Mouse (Mus musculus) hindbrain, embryonic 14.5 days (tissue): ENCODE measurements at regions not wholly inside any gene's neighbourhood (a gene's known extent, or its start where the extent isn't known, plus 50 kb on each side); places are given as distances from the start of the nearest gene placed in this dataset.

Experiments
- ATAC-seq: fragments of 200-750 bp; cut with Nextera tagmentation; 2 replicates; pipeline ENCODE4 v1.8.0; 2017; ENCODE audit warnings: moderate number of reproducible peaks, mild to moderate bottlenecking, moderate TSS enrichment, moderate library complexity; ENCODE audit not compliant: low FRiP score
- DNase-seq: peaks from one replicate; pipeline ENCODE4 v3.0.0-alpha.2; 2015; ENCODE audit warnings: low spot score
- H3K27ac ChIP-seq: fragments of 300-500 bp; sonication (generic); 2 replicates; pipeline ENCODE4 v1.5.1; 2014; ENCODE audit warnings: mild to moderate bottlenecking, moderate library complexity
- H3K27me3 ChIP-seq: fragments of 300-500 bp; sonication (generic); 2 replicates; pipeline ENCODE4 v1.6.1; 2014; ENCODE audit warnings: mild to moderate bottlenecking, low read length, mixed read lengths; ENCODE audit not compliant: control insufficient read depth, insufficient read depth
- H3K36me3 ChIP-seq: fragments of 300-500 bp; sonication (generic); replicated peaks from 2 replicates; pipeline ENCODE4 v1.6.1; 2014; ENCODE audit not compliant: control insufficient read depth, insufficient read depth
- H3K4me1 ChIP-seq: fragments of 300-500 bp; sonication (generic); replicated peaks from 2 replicates; pipeline ENCODE4 v1.6.1; 2014; ENCODE audit warnings: antibody characterized with exemption, low read length, mixed read lengths; ENCODE audit not compliant: control insufficient read depth, insufficient read depth
- H3K4me2 ChIP-seq: fragments of 300-500 bp; sonication (generic); replicated peaks from 2 replicates; pipeline ENCODE4 v1.6.1; 2014; ENCODE audit warnings: mild to moderate bottlenecking, moderate library complexity
- H3K4me3 ChIP-seq: fragments of 300-500 bp; sonication (generic); replicated peaks from 2 replicates; pipeline ENCODE4 v1.5.1; 2014; ENCODE audit warnings: mild to moderate bottlenecking, low read length
- H3K9ac ChIP-seq: fragments of 300-500 bp; sonication (generic); 2 replicates; pipeline ENCODE4 v1.6.1; 2014
- H3K9me3 ChIP-seq: fragments of 300-500 bp; sonication (generic); 2 replicates; pipeline ENCODE4 v1.6.1; 2016; ENCODE audit warnings: low read length; ENCODE audit not compliant: control insufficient read depth
- WGBS: fragments of 180-500 bp; shearing (Covaris S2); extraction: QIAGEN DNeasy Blood & Tissue Kit; methylation state at CpG from one replicate; pipeline ENCODE4 v1.1.7; 2014; 5-methylcytosine and 5-hydroxymethylcytosine counted together

DNA sequence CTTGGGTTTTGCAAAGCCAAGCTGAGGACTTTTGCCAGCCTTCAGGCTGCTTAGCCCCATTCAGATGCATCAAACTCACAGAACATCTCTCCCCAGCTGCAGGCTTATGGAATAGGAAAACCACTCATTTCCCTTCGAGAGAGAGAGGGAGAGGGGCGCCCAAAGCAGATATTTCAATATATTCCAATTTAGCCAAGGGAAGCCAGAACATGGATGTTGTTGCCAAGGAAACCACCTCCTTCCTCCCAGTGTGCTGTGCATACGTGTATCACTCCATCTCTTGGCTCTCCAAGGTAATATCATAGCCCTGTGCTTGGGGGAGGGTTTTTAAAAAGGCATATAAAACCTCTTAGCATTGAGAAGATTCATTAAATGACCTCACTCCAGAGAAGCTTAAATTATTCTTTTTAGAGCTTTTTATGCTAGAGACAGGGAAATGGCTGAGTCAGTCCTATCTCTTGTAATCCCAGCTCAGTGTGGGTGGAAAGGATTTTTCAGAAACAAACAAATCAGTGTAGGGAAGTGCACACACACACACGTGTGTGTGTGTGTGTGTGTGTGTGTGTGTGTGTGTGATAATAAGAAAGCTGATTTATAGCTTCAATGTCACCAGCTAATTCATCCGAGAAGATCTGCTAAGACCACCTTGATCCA is 245.1 kb downstream of the Rps24 start:
- Histone ChIP-seq H3K4me2 (no peak overlapping the region), H3K4me3 (no peak overlapping the region), H3K27me3 (no peaks in the 10 kb centered on the region), H3K27ac (peak overlapping the region; percentile 78), H3K4me1 (peaks cover 6% of the 10 kb centered on the region; the same call in 1 of the 2 replicates), H3K36me3 (no peaks in the 10 kb centered on the region), H3K9ac (no peak overlapping the region), H3K9me3 (no peaks in the 10 kb centered on the region)
- 47% methylated on average over 5 of the region's 5 CpGs for WGBS
- peak; percentile 83 for ATAC-seq
- DNase-seq: peak; percentile 49

DNA sequence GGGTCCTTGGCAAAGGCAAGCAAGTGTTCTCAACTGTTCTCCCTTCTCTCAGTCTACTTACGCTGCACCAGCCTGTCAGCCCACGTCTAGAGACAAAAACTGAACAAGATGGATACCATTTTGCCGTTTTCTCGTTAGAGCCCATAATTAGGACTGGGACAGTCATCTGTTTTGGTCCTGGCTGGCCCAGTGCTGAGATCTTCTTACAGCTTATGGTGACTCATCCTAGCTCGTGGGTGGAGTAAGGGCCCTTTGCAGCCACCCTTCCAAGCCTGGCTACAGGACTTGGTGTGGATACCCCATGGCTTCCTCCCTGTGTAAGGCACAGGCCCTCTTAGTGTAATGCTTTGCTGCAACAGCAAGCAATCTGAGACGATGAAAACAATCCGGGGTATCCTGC is 246.4 kb downstream of the Rps24 start:
- no peak overlapping the region for H3K27ac ChIP-seq
- WGBS: 90% methylated on average over 7 of the region's 7 CpGs

DNA sequence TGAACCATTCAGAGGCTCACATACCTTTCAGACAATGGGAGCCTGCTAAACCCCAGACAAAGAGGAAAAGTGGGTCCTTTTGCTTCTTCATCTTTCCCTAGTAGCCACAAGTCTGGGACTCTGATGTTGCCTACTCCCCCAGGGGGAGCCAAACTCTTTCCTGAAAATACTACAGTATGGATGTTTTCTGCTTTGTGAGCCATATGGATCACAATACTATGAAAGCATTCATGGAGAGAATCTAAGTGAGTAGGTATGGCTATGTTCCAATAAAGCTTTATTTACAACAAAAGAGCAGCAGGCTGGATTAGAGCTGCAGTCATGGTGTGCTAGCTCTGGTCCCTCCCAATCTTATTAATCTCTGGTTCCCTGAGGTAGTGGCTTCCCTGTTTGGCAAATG is 251.9 kb downstream of the Rps24 start:
- Histone ChIP-seq H3K4me1 (no peaks in the 10 kb centered on the region), H3K27me3 (no peaks in the 10 kb centered on the region), H3K36me3 (no peaks in the 10 kb centered on the region), H3K4me2 (no peak overlapping the region), H3K27ac (no peak overlapping the region), H3K4me3 (no peak overlapping the region), H3K9ac (no peak overlapping the region), H3K9me3 (no peaks in the 10 kb centered on the region)
- DNase-seq: no peak
- no peak for ATAC-seq

More for the DNA sequence above, 246.4 kb downstream of the Rps24 start:
- Histone ChIP-seq H3K4me1 (peaks cover 6% of the 10 kb centered on the region; the same call in 1 of the 2 replicates), H3K36me3 (no peaks in the 10 kb centered on the region), H3K4me3 (no peak overlapping the region), H3K9ac (no peak overlapping the region), H3K9me3 (no peaks in the 10 kb centered on the region), H3K4me2 (no peak overlapping the region), H3K27me3 (no peaks in the 10 kb centered on the region)
- ATAC-seq: no peak
- DNase-seq: no peak

DNA sequence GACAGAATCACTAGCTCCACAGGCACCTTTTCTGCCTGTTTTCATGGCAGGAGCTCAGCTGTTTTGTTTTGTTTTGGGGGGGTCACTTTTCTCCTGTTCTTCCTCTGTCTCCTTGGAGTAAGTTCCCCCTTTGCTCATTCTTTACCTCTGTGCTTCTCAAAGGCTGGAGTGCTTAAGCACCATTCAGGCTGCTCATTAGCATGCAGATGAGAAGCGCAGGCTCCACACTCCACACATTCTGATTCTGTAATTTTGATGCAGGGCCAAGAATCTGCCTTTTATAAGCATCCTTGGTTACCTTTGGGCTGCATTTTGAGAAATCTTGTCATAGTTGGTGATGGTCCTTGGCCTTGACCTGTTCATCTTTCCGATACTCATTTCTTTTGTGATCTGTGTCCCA is 257.5 kb downstream of the Rps24 start:
- Histone ChIP-seq H3K36me3 (no peaks in the 10 kb centered on the region), H3K4me2 (no peak overlapping the region), H3K4me3 (no peak overlapping the region), H3K9ac (no peak overlapping the region), H3K9me3 (no peaks in the 10 kb centered on the region), H3K27me3 (no peaks in the 10 kb centered on the region), H3K27ac (no peak overlapping the region), H3K4me1 (peaks cover 17% of the 10 kb centered on the region)
- ATAC-seq (no peak), DNase-seq (no peak)
- WGBS: 56% methylated on average over 2 of the region's 2 CpGs

DNA sequence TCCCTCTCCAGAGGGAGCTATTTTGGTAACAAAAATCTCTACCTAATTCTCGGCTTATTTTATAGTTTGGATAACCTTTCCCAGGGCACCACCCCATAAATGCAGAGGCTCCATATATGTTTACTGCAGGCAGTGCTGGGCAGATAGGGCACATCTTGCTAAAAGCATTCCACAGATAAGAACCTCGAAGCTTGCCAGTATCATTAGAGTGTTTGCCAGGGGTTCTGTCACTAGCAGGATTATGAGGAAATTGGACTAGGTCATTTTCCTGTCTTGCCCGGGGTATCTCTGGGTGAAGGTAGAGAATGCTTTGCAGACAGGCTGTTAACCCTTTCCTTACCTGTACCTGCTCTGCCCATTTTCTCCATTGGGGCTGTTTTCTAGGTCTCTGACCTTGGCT is 258.8 kb downstream of the Rps24 start:
- Histone ChIP-seq H3K9me3 (no peaks in the 10 kb centered on the region), H3K27me3 (no peaks in the 10 kb centered on the region), H3K9ac (no peak overlapping the region), H3K27ac (no peak overlapping the region), H3K4me1 (peaks cover 22% of the 10 kb centered on the region), H3K36me3 (no peaks in the 10 kb centered on the region), H3K4me2 (no peak overlapping the region), H3K4me3 (no peak overlapping the region)
- ATAC-seq (no peak), DNase-seq (no peak)
- 64% methylated on average over 3 of the region's 3 CpGs for whole genome bisulfite sequencing

DNA sequence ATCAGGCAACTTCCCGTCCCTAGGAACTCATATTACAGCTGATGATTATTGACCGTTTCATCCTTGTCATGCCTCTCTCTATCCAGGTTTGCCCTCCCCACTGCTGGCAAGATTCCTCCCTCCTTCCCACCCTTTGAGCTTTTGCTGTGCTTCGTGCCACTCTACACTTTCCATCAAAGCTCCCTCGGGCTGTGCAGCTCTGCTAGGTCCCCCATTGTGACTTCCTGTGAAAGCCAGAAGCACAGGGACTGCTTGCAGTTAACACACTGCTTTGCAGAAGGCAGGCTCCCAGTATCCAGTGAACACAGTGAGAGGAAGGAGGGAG is 260.5 kb downstream of the Rps24 start:
- H3K27me3 ChIP-seq: no peaks in the 10 kb centered on the region
- H3K9me3 ChIP-seq: no peaks in the 10 kb centered on the region
- no peak overlapping the region for H3K9ac ChIP-seq
- ATAC-seq (no peak), DNase-seq (no peak)
- no peak overlapping the region for H3K4me3 ChIP-seq
- H3K4me1 ChIP-seq: peaks cover 22% of the 10 kb centered on the region
- no peak overlapping the region for H3K4me2 ChIP-seq
- peak overlapping the region; percentile 26; the same call in 1 of the 2 replicates for H3K27ac ChIP-seq
- H3K36me3 ChIP-seq: no peaks in the 10 kb centered on the region
- WGBS: 46% methylated on average over 4 of the region's 4 CpGs

DNA sequence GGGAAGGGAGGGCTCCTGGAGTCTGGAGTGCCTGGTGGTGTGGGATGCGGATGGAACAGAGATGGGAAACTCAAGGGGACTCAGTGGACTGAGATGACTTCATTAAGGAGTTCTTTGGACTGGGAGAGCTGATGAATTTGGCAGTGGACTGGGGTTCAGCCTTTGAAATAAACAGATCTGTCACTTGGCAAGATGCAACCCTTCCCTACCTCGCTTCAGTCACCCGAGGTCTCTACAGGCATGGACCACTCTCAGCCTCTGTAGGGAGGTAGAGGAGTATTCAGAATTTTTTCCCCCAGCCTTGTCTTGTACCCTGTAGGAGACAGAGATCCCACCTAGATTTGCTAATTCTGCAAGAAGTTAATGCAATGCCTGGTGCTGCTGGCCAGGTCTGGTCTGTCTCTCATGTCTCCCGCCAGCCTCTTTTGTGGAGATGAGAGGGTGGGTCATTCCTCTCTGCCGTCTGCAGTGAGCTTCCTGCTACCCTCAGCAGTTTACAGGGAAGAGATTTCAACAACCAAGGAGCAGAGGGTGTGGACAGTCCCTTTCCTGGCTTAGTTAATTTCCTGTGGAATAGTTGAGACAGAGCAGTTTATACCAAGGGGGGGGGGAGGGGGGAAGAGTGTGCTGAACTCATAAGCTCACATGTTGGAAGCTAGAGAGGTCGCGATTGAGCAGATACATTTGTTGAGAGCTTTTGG is 261.0 kb downstream of the Rps24 start:
- H3K27me3 ChIP-seq: no peaks in the 10 kb centered on the region
- no peak overlapping the region for H3K4me3 ChIP-seq
- no peak for ATAC-seq
- H3K4me1 ChIP-seq: peaks cover 22% of the 10 kb centered on the region
- no peak for DNase-seq
- H3K9ac ChIP-seq: no peak overlapping the region
- H3K4me2 ChIP-seq: no peak overlapping the region
- H3K36me3 ChIP-seq: no peaks in the 10 kb centered on the region
- no peaks in the 10 kb centered on the region for H3K9me3 ChIP-seq
- H3K27ac ChIP-seq: peak overlapping the region; percentile 26; the same call in 1 of the 2 replicates
- 58% methylated on average over 7 of the region's 7 CpGs for WGBS

DNA sequence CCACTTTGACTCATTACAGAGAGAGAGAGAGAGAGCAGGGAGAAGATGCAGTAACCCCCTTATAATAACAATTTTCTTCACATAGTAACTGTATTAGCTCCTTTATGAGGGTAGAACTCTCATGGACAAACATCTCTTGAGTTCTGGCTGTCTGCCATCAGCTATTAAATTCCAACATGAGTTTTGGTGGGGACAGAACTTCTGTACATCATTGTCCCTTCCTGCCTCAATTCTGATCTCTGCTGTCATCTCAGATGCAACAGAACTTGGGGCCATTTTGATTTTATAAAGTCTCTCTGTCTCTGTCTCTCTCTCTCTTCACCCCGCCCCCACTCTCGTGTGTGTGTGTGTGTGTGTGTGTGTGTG is 261.6 kb downstream of the Rps24 start:
- no peak overlapping the region for H3K4me3 ChIP-seq
- no peak overlapping the region for H3K9ac ChIP-seq
- no peaks in the 10 kb centered on the region for H3K9me3 ChIP-seq
- DNase-seq (no peak), ATAC-seq (no peak)
- no peak overlapping the region for H3K4me2 ChIP-seq
- WGBS: 85% methylated on average over 2 of the region's 2 CpGs
- no peaks in the 10 kb centered on the region for H3K36me3 ChIP-seq
- no peaks in the 10 kb centered on the region for H3K27me3 ChIP-seq
- no peak overlapping the region for H3K27ac ChIP-seq
- peaks cover 22% of the 10 kb centered on the region for H3K4me1 ChIP-seq

DNA sequence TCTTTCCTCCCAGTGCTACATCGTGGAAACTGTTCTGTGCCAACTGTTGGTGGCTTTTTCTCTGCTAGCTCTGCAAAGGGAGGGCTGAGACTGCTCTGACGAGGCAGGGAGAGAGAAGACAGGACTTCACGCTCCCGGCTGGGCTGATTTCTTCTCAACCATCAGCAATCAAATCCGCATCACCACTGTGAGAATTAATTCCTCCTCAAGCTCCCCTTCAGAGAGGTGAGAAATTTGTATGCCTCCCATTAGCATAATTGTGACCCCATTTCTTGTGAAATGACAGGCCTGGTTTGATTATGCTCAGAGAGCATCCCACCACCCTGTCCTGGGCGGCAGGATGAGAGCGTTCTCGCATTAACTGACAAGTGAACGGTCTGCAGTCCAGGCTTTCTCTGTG is 262.4 kb downstream of the Rps24 start:
- WGBS: 63% methylated on average over 9 of the region's 9 CpGs
- Histone ChIP-seq H3K9me3 (no peaks in the 10 kb centered on the region), H3K36me3 (no peaks in the 10 kb centered on the region), H3K27me3 (no peaks in the 10 kb centered on the region), H3K4me3 (no peak overlapping the region), H3K9ac (no peak overlapping the region), H3K27ac (no peak overlapping the region), H3K4me1 (peaks cover 19% of the 10 kb centered on the region), H3K4me2 (no peak overlapping the region)
- no peak for DNase-seq
- ATAC-seq: no peak

DNA sequence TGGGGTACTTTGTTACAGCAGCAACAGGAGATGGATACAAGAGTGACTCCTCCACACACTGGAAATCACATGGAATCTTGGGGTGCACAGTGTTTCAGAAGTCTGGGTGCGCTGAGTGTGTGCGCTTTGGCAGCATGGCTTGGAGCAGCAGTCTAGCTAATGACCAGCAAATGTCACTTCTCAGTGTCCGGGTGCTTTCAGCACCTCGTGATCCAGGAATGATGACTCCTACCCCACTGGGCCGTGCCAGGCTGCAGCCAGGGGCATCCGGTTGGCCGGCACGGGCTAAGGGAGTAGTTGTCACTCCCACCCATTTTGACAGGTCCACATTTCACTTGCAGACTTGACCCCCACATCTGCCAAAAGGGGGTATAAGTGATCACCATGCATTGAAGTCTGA is 264.3 kb downstream of the Rps24 start:
- Histone ChIP-seq H3K4me3 (no peak overlapping the region), H3K9ac (no peak overlapping the region), H3K36me3 (no peaks in the 10 kb centered on the region), H3K9me3 (no peaks in the 10 kb centered on the region), H3K27me3 (no peaks in the 10 kb centered on the region), H3K27ac (no peak overlapping the region), H3K4me1 (peaks cover 17% of the 10 kb centered on the region), H3K4me2 (no peak overlapping the region)
- 91% methylated on average over 8 of the region's 8 CpGs for WGBS
- DNase-seq: no peak
- ATAC-seq: no peak
